ENCODE assay signal across 13 mouse cellular contexts in the genomic region with DNA sequence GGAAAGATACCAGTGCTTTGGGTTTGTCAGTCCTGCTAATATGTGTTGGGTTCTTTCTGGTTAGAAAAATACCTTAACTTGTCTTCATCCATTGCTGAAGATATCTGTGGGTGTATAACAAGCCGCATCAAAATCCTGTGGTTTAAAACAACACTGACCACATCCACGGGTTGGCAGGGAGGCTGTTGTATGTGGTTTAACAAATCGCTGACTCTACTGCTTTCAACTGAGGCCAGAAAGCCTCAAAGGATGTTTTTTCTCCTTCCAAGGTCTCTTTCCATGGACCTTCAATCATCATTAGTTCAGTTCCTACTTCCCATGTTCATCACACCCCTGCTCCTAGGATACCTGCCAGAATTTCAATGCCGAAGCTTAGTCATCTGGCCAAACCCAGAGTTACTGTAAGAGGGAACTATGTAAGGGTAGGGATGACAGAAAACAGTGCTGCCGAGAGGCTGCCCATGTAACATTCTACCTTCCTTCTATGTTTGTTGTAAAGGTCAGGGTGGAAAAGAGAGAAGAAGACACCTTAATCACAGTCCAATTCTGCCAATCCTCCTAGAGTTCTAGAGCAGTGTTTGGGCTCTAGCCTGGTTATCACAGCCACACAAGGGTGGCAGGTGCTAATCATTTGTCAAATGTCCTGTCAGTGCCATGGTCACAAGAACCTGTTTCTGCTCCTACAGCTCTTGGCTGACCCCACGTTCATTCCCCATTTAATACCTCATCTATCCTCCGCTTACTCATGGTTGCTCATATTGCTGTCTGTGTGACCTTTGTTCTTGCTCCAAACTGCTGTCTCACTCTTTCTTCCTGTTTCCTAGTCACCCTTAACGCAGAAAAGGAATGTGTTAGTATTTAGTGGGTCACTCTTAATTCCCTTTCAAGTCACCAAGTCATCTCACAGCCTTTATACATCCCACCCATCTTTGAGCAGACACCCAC.
DNase-seq lines count a peak whose midpoint lies in the region.
"Had no signal": no experiment of that assay in that cellular context is flagged by ENCODE, and none has a peak within 500 bp of the region (broad histone marks: within the 10 kb centered on the region; RNA-seq: fewer than 3 reads in every experiment).

No protein-coding gene starts in this region.

- peak; percentile 48 to 84 for DNase-seq in adrenal gland, adult (ENCODE audit: inconsistent age in 2 of 2, low spot score in 1 of 2)
- DNase-seq in adrenal gland, postnatal 4 days (ENCODE audit: low spot score in 2 of 2): no peak
- peak; percentile 12 to 23 for DNase-seq in kidney, adult 8-10 months
- DNase-seq in kidney, adult 18-20 months: no peak
- DNase-seq in 416B (ENCODE audit: low read depth): peak; percentile 53
- DNase-seq in adrenal gland, postnatal 36 days: peak; percentile 63 to 67
- DNase-seq in thymus, postnatal 0 days (ENCODE audit: low spot score): no peak
- no peak for DNase-seq in thymus, postnatal 4 days
- DNase-seq: forebrain, postnatal 0 days; gastrocnemius, postnatal 10 days; heart, postnatal 14 days; spleen, adult 18-20 months; thymus, postnatal 14 days had no signal

Comparison
In these comparisons a context has a peak if more than half of its experiments do, and no peak if none do; other contexts are left out.
1. DNase-seq: peak in adrenal gland, adult (2 of 2), kidney, adult 8-10 months (2 of 2), 416B (single experiment) and adrenal gland, postnatal 36 days (2 of 2); none in adrenal gland, postnatal 4 days (0 of 2), kidney, adult 18-20 months (single experiment), thymus, postnatal 0 days (single experiment) and thymus, postnatal 4 days (single experiment).